Mouse (Mus musculus) hindbrain, embryonic 14.5 days (tissue): Measurements from ENCODE around the gene Myadm. TPM values are rescaled to one million over a fixed set of nuclear protein-coding genes. Genes with fewer than 3 reads are reported as not detected.

Source experiments
- ATAC-seq: fragments of 200-750 bp; cut with Nextera tagmentation; 2 replicates; pipeline ENCODE4 v1.8.0; 2017; ENCODE audit warnings: moderate number of reproducible peaks, mild to moderate bottlenecking, moderate TSS enrichment, moderate library complexity; ENCODE audit not compliant: low FRiP score
- DNase-seq: peaks from one replicate; pipeline ENCODE4 v3.0.0-alpha.2; 2015; ENCODE audit warnings: low spot score
- H3K27ac ChIP-seq: fragments of 300-500 bp; sonication (generic); 2 replicates; pipeline ENCODE4 v1.5.1; 2014; ENCODE audit warnings: mild to moderate bottlenecking, moderate library complexity
- H3K27me3 ChIP-seq: fragments of 300-500 bp; sonication (generic); 2 replicates; pipeline ENCODE4 v1.6.1; 2014; ENCODE audit warnings: mild to moderate bottlenecking, low read length, mixed read lengths; ENCODE audit not compliant: control insufficient read depth, insufficient read depth
- H3K36me3 ChIP-seq: fragments of 300-500 bp; sonication (generic); replicated peaks from 2 replicates; pipeline ENCODE4 v1.6.1; 2014; ENCODE audit not compliant: control insufficient read depth, insufficient read depth
- H3K4me1 ChIP-seq: fragments of 300-500 bp; sonication (generic); replicated peaks from 2 replicates; pipeline ENCODE4 v1.6.1; 2014; ENCODE audit warnings: antibody characterized with exemption, low read length, mixed read lengths; ENCODE audit not compliant: control insufficient read depth, insufficient read depth
- H3K4me2 ChIP-seq: fragments of 300-500 bp; sonication (generic); replicated peaks from 2 replicates; pipeline ENCODE4 v1.6.1; 2014; ENCODE audit warnings: mild to moderate bottlenecking, moderate library complexity
- H3K4me3 ChIP-seq: fragments of 300-500 bp; sonication (generic); replicated peaks from 2 replicates; pipeline ENCODE4 v1.5.1; 2014; ENCODE audit warnings: mild to moderate bottlenecking, low read length
- H3K9ac ChIP-seq: fragments of 300-500 bp; sonication (generic); 2 replicates; pipeline ENCODE4 v1.6.1; 2014
- H3K9me3 ChIP-seq: fragments of 300-500 bp; sonication (generic); 2 replicates; pipeline ENCODE4 v1.6.1; 2016; ENCODE audit warnings: low read length; ENCODE audit not compliant: control insufficient read depth
- WGBS: fragments of 180-500 bp; shearing (Covaris S2); extraction: QIAGEN DNeasy Blood & Tissue Kit; methylation state at CpG from one replicate; pipeline ENCODE4 v1.1.7; 2014; 5-methylcytosine and 5-hydroxymethylcytosine counted together
- polyA plus RNA-seq: library from polyadenylated mRNA; unstranded; fragments of >200 nt; fragmentation: Nextera tagmentation; extraction: Ambion mirVana; gene quantifications from 2 replicates; pipeline ENCODE4 v1.2.1, GENCODE M21; 2014

Myadm gene
- polyA plus RNA-seq, 1 experiment from 2014 or later = 40.1 TPM

GRCm38 (mm10) chr7:3306400-3306799 is 17.5 kb downstream of the Myadm start:
- H3K27me3 ChIP-seq = peaks cover 37% of the 10 kb centered on the region
- 83% methylated on average over 3 of the region's 3 CpGs for WGBS
- no peak overlapping the region for H3K9ac ChIP-seq
- H3K4me1 ChIP-seq = peaks cover 20% of the 10 kb centered on the region
- H3K36me3 ChIP-seq = no peaks in the 10 kb centered on the region
- no peak overlapping the region for H3K4me3 ChIP-seq
- ATAC-seq (no peak), DNase-seq (no peak)
- no peaks in the 10 kb centered on the region for H3K9me3 ChIP-seq
- H3K4me2 ChIP-seq = no peak overlapping the region
- no peak overlapping the region for H3K27ac ChIP-seq

GRCm38 (mm10) chr7:3308646-3309045 is 19.8 kb downstream of the Myadm start:
- no peaks in the 10 kb centered on the region for H3K36me3 ChIP-seq
- ATAC-seq (no peak), DNase-seq (no peak)
- peaks cover 11% of the 10 kb centered on the region for H3K4me1 ChIP-seq
- peaks cover 18% of the 10 kb centered on the region for H3K27me3 ChIP-seq
- no peak overlapping the region for H3K27ac ChIP-seq
- H3K9me3 ChIP-seq = no peaks in the 10 kb centered on the region
- H3K4me2 ChIP-seq = no peak overlapping the region
- WGBS = 76% methylated on average over 4 of the region's 4 CpGs
- H3K9ac ChIP-seq = no peak overlapping the region
- H3K4me3 ChIP-seq = no peak overlapping the region

- H3K4me2 ChIP-seq = no peak overlapping the region
- WGBS = 98% methylated on average over 7 of the region's 7 CpGs
- peaks cover 7% of the 10 kb centered on the region; the same call in 1 of the 2 replicates for H3K27me3 ChIP-seq
- H3K9ac ChIP-seq = no peak overlapping the region
- no peaks in the 10 kb centered on the region for H3K9me3 ChIP-seq
- no peaks in the 10 kb centered on the region for H3K36me3 ChIP-seq
- no peaks in the 10 kb centered on the region for H3K4me1 ChIP-seq
- ATAC-seq = no peak
- H3K27ac ChIP-seq = no peak overlapping the region
- no peak overlapping the region for H3K4me3 ChIP-seq
- DNase-seq = no peak
Measured at GRCm38 (mm10) chr7:3310233-3310632, 21.4 kb downstream of the Myadm start.

DNA sequence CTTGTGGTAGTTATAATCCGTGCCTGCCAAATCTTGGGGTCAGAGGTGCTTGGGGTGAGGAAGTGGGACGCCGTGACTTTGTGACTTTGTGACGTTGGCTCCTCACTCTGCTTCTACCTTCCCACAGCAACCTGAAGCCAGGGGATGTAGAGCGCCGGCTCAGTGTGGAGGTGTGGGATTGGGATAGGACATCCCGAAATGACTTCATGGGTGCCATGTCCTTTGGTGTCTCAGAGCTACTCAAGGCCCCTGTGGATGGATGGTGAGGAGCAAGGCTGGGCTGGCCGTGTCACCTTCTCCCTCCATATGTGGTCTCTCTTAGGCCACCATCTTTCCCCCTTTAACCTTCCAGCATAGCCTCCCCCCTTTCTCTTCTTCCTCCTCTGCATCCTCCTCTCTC is 24.7 kb downstream of the Myadm start:
- no peaks in the 10 kb centered on the region for H3K27me3 ChIP-seq
- no peak for DNase-seq
- no peaks in the 10 kb centered on the region for H3K9me3 ChIP-seq
- no peak overlapping the region for H3K4me2 ChIP-seq
- H3K36me3 ChIP-seq = no peaks in the 10 kb centered on the region
- H3K9ac ChIP-seq = no peak overlapping the region
- 82% methylated on average over 8 of the region's 8 CpGs for WGBS
- H3K27ac ChIP-seq = no peak overlapping the region
- no peak for ATAC-seq
- no peak overlapping the region for H3K4me3 ChIP-seq
- no peaks in the 10 kb centered on the region for H3K4me1 ChIP-seq

DNA sequence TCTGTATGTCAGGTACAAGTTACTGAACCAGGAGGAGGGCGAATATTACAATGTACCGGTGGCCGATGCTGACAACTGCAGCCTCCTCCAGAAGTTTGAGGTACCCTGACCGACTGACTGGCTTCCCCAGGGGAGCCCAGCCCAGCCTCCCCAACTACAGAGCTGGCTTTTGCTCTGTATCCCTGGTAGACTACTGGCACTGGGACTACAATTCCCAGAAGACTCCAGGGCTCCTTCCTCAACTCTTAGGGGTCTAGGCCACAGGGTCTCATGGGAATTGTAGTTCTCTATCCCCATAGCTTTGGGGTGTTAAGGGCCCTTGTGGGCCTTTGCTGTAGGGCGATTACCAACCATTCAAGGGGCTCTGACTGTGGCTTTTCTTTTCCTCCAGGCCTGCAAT is 25.2 kb downstream of the Myadm start:
- Histone ChIP-seq H3K9me3 (no peaks in the 10 kb centered on the region), H3K36me3 (no peaks in the 10 kb centered on the region), H3K9ac (no peak overlapping the region), H3K4me1 (no peaks in the 10 kb centered on the region), H3K4me2 (no peak overlapping the region), H3K4me3 (no peak overlapping the region), H3K27ac (no peak overlapping the region), H3K27me3 (no peaks in the 10 kb centered on the region)
- 74% methylated on average over 5 of the region's 5 CpGs for WGBS
- DNase-seq (no peak), ATAC-seq (peak; percentile 72)

GRCm38 (mm10) chr7:3317704-3318103 is 28.8 kb downstream of the Myadm start:
- Histone ChIP-seq H3K9me3 (no peaks in the 10 kb centered on the region), H3K4me2 (no peak overlapping the region), H3K4me3 (no peak overlapping the region), H3K9ac (no peak overlapping the region), H3K4me1 (no peaks in the 10 kb centered on the region), H3K36me3 (no peaks in the 10 kb centered on the region), H3K27ac (no peak overlapping the region), H3K27me3 (no peaks in the 10 kb centered on the region)
- DNase-seq = no peak
- 41% methylated on average over 4 of the region's 4 CpGs for WGBS
- no peak for ATAC-seq

DNA sequence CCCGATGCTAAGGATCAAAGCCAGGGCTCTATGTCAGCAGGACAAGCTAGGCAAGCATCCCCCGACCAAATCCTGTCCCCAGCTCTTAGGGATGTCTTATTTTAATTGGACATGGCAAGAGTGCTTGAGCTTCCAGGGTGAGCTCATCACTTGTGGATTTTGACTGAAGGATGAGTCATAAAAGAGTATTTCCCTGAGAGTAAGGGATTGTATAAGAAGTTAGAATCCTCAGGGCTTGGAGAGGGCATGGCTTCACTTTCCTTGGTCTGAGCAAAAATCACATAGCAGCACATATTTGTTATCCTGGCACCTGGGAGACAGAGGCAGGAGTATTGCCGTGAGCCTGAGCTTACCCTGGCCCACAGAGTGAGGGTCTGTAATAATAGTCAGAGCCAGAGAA is 32.0 kb downstream of the Myadm start:
- WGBS = 73% methylated on average over 3 of the region's 3 CpGs
- Histone ChIP-seq H3K27ac (no peak overlapping the region), H3K36me3 (no peaks in the 10 kb centered on the region), H3K4me3 (no peak overlapping the region), H3K9ac (no peak overlapping the region), H3K4me1 (no peaks in the 10 kb centered on the region), H3K27me3 (no peaks in the 10 kb centered on the region), H3K4me2 (no peak overlapping the region), H3K9me3 (no peaks in the 10 kb centered on the region)
- DNase-seq (no peak), ATAC-seq (no peak)

DNA sequence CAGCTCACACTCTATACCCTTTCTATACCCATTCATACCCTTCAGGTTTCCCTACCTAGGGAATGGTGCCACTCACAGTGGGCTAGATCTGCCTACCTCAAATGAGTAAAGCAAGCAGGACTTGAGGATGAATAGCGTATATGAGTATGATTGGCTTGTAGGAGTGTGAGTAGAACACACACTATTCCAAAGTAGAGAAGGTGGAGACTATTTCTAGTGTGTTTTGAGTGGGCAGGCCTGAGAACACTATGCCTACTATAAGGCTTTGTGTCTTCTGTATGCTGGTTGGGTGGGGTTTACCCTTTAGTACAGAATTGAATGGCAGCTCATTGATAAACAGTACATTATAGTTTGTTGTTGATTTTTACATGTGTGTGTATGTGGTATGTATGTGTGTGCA is 34.9 kb downstream of the Myadm start:
- Histone ChIP-seq H3K9ac (no peak overlapping the region), H3K4me3 (no peak overlapping the region), H3K9me3 (no peaks in the 10 kb centered on the region), H3K27me3 (no peaks in the 10 kb centered on the region), H3K36me3 (no peaks in the 10 kb centered on the region), H3K4me2 (no peak overlapping the region), H3K27ac (no peak overlapping the region), H3K4me1 (no peaks in the 10 kb centered on the region)
- ATAC-seq = no peak
- 93% methylated on average over 1 of the region's 1 CpGs for WGBS
- no peak for DNase-seq

GRCm38 (mm10) chr7:3327961-3328360 is 39.1 kb downstream of the Myadm start:
- no peak overlapping the region for H3K4me2 ChIP-seq
- ATAC-seq (no peak), DNase-seq (no peak)
- H3K27me3 ChIP-seq = no peaks in the 10 kb centered on the region
- H3K9me3 ChIP-seq = no peaks in the 10 kb centered on the region
- H3K4me3 ChIP-seq = no peak overlapping the region
- no peaks in the 10 kb centered on the region for H3K36me3 ChIP-seq
- no peak overlapping the region for H3K27ac ChIP-seq
- no peaks in the 10 kb centered on the region for H3K4me1 ChIP-seq
- 87% methylated on average over 4 of the region's 4 CpGs for WGBS
- no peak overlapping the region for H3K9ac ChIP-seq

DNA sequence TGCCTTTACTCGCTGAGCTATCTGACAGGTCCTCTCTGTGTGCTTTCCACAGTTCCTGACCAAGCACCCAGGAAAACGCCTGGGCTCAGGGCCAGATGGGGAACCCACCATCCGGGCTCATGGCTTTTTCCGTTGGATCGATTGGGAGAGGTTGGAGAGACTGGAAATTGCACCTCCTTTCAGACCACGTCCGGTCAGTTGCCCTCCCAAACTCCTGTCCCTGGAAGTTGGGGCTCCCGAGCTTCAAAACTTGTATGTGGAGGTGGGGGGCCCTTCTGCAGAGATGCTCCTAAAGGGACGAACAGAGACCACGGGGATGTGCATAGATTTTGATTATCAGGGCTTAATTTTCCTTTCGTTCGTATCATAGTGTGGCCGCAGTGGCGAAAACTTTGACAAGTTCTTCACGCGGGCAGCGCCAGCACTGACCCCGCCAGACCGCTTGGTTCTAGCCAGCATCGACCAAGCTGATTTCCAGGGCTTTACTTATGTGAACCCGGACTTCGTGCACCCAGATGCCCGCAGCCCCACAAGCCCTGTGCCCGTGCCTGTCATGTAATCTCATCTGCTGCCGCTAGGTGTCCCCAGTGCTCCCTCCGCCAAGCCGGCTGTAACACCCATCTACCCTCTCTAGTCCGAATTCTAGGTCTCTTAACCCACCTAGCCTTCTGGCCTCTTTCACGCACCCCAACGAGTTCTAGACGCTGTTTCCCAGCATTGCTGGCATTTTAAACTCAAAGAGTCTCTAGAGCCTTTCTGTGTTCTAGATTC is 41.1 kb downstream of the Myadm start:
- no peak overlapping the region for H3K4me3 ChIP-seq
- ATAC-seq = peak; percentile 3; the same call in 1 of the 2 replicates

More for the DNA sequence above, 41.1 kb downstream of the Myadm start:
- WGBS = 21% methylated on average over 31 of the region's 31 CpGs
- Histone ChIP-seq H3K27me3 (no peaks in the 10 kb centered on the region), H3K27ac (no peak overlapping the region), H3K9ac (no peak overlapping the region), H3K9me3 (no peaks in the 10 kb centered on the region), H3K4me2 (peak overlapping the region; percentile 23), H3K36me3 (no peaks in the 10 kb centered on the region), H3K4me1 (peaks cover 11% of the 10 kb centered on the region)
- DNase-seq = peak; percentile 86
